Mouse (Mus musculus) myocyte (in vitro differentiated cells): ENCODE results near the gene Nap1l1.
"Not testable (repeated sequence)": the region's sequence is repeated elsewhere in the genome, so short reads cannot be mapped to it uniquely, and the experiment has no call there.

ENCODE experiments used
- CEBPB ChIP-seq: IDR thresholded peaks from 2 replicates; pipeline ENCODE4 v1.6.1; 2011; ENCODE audit warnings: mild to moderate bottlenecking, moderate library complexity; ENCODE audit not compliant: poor library complexity, insufficient read depth, severe bottlenecking
- E2F4 ChIP-seq: IDR thresholded peaks from one replicate; pipeline ENCODE4 v1.6.1; 2011; ENCODE audit warnings: mild to moderate bottlenecking, control low read depth, moderate library complexity; ENCODE audit not compliant: insufficient read depth
- MAX ChIP-seq: IDR thresholded peaks from one replicate; pipeline ENCODE4 v1.6.1; 2011; ENCODE audit warnings: low read depth, mild to moderate bottlenecking, control low read depth
- MYOD1 ChIP-seq, 3 experiments: IDR thresholded peaks; one replicate each; pipeline ENCODE4 v1.6.1; 2011; ENCODE audit warnings: control low read depth in 2 of 3, low read depth in 2 of 3, mild to moderate bottlenecking in 2 of 3, moderate library complexity in 1 of 3; ENCODE audit not compliant: insufficient read length in 2 of 3, control insufficient read depth in 1 of 3
- POLR2A ChIP-seq: IDR thresholded peaks from one replicate; pipeline ENCODE4 v1.6.1; 2011; ENCODE audit warnings: low read depth, mild to moderate bottlenecking, control low read depth, moderate library complexity; ENCODE audit not compliant: insufficient read length
- POLR2AphosphoS2 ChIP-seq: IDR thresholded peaks from one replicate; pipeline ENCODE4 v1.6.1; 2011; ENCODE audit warnings: low read depth, control low read depth; ENCODE audit not compliant: insufficient read length
- REST ChIP-seq: IDR thresholded peaks from one replicate; pipeline ENCODE4 v1.6.1; 2011; ENCODE audit warnings: mild to moderate bottlenecking, control low read depth, moderate library complexity; ENCODE audit not compliant: insufficient read depth, insufficient read length
- USF1 ChIP-seq: IDR thresholded peaks from one replicate; pipeline ENCODE4 v1.6.1; 2011; ENCODE audit warnings: low read depth, mild to moderate bottlenecking, control low read depth, moderate library complexity

- not testable (repeated sequence) for TF ChIP-seq POLR2A; REST; USF1; MYOD1 (IDR thresholded peaks at IDR 0.05; ENCODE audit: control insufficient read depth in 1 of 3, insufficient read length in 2 of 3, low read depth in 2 of 3); MAX; E2F4; POLR2AphosphoS2; CEBPB
Observed at GRCm38 (mm10) chr10:111449662-111450061, 23.4 kb upstream of the Nap1l1 start.
